Mouse (Mus musculus): ENCODE results near the gene Zfp689. TPM values are rescaled to one million over a fixed set of nuclear protein-coding genes. Genes with fewer than 3 reads are reported as not detected.
"Not testable (repeated sequence)": the region's sequence is repeated elsewhere in the genome, so short reads cannot be mapped to it uniquely, and the experiment has no call there.

Zfp689 gene
- polyA plus RNA-seq, 1 experiment from 2014 or later = 16.3 TPM

DNA sequence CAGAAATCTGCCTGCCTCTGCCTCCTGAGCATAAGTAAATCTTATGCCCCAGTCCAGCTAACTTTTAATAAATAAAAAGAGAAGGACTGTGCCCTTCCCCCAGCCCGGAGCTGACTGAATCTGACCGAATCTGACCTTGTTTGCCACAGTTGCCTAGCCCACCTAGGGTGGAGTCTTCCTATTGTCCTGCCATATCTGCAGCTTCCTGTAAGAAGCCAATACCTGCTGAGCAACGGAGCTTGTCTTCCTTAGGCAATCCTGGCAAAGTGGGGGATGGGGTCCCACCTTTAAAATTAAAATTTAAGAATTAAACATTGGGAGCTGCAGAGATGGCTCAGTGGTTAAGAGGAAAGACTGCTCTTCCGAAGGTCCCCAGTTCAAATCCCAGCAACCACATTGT lies 17.6 kb upstream of the Zfp689 start:
- Histone ChIP-seq H3K36me3 (peaks cover 39% of the 10 kb centered on the region), H3K4me3 (replicated peaks) (no peak overlapping the region), H3K9ac (replicated peaks) (no peak overlapping the region), H3K27ac (no peak overlapping the region), H3K9me3 (no peaks in the 10 kb centered on the region), H3K4me2 (replicated peaks) (no peak overlapping the region), H3K27me3 (no peaks in the 10 kb centered on the region), H3K4me1 (replicated peaks) (peaks cover 11% of the 10 kb centered on the region)
- ATAC-seq = no peak
- 96% methylated on average over 4 of the region's 4 CpGs for WGBS

DNA sequence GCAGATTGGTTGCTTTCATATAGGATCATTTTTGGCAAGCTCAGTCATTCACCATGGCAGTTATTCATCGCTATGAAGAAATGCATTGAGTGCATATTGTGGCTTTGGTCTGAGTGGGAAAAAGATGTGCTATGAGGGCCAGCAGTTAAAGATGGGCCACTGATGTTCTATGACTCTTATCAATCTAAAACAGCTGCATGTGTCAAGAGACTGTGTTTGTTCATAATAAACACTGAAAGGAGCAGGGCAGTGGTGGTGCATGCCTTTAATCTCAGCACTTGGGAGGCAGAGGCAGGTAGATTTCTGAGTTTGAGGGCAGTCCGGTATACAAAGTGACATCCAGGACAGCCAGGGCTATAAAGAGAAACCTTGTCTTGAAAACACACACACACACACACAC lies 16.7 kb upstream of the Zfp689 start:
- 96% methylated on average over 2 of the region's 2 CpGs for WGBS
- not testable (repeated sequence) for H3K4me3 ChIP-seq (replicated peaks); H3K9me3 ChIP-seq; H3K4me2 ChIP-seq (replicated peaks); H3K27me3 ChIP-seq; ATAC-seq; H3K27ac ChIP-seq; H3K9ac ChIP-seq (replicated peaks)
- H3K36me3 ChIP-seq = peaks cover 45% of the 10 kb centered on the region
- peaks cover 11% of the 10 kb centered on the region for H3K4me1 ChIP-seq (replicated peaks)

DNA sequence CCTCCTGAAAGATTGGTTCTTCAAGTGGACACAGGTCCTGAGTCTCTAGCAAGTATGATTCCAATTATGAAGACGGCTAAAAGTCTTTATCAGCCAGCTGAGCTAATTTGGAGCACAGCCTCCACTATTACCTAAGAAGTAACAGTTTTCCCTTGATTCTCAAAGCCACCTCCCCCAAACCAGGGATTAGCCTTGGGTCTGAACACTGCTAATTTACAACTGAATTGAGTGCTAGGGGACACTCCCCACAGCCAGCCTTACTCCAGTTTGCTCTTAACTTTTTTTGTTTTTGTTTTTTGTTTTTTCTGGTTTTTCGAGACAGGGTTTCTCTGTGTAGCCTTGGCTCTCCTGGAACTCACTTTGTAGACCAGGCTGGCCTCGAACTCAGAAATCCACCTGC lies 16.2 kb upstream of the Zfp689 start:
- H3K4me2 ChIP-seq (replicated peaks) = no peak overlapping the region
- no peak for ATAC-seq
- H3K9me3 ChIP-seq = no peaks in the 10 kb centered on the region
- H3K36me3 ChIP-seq = peaks cover 49% of the 10 kb centered on the region
- H3K27ac ChIP-seq = no peak overlapping the region
- H3K4me1 ChIP-seq (replicated peaks) = peaks cover 11% of the 10 kb centered on the region
- no peaks in the 10 kb centered on the region for H3K27me3 ChIP-seq
- H3K9ac ChIP-seq (replicated peaks) = no peak overlapping the region
- H3K4me3 ChIP-seq (replicated peaks) = no peak overlapping the region
- 93% methylated on average over 3 of the region's 3 CpGs for WGBS

DNA sequence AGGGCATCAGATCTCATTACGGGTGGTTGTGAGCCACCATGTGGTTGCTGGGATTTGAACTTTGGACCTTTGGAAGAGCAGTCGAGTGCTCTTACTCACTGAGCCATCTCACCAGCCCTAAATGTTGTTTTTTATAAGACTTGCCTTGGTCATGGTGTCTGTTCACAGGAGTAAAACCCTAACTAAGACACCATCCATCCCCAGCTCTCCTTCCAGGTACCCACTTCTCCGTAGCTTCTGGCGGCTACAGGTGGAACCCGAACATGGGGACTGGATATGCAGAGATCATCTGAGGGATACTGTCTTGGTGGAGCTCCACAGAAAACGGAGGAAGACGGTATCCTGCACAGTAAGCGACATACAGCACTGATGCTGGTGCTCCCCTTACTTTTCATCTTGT lies 10.4 kb upstream of the Zfp689 start, which contains the start of gene Prr14:
TSS of gene Prr14 (plus strand) at position 301 of the 400 bp plus-strand sequence.
- not testable (repeated sequence) for H3K4me3 ChIP-seq (replicated peaks); H3K27ac ChIP-seq; ATAC-seq; H3K9ac ChIP-seq (replicated peaks); H3K27me3 ChIP-seq; H3K9me3 ChIP-seq; H3K4me1 ChIP-seq (replicated peaks); H3K4me2 ChIP-seq (replicated peaks)
- WGBS = 96% methylated on average over 8 of the region's 8 CpGs
- peaks cover 54% of the 10 kb centered on the region for H3K36me3 ChIP-seq

DNA sequence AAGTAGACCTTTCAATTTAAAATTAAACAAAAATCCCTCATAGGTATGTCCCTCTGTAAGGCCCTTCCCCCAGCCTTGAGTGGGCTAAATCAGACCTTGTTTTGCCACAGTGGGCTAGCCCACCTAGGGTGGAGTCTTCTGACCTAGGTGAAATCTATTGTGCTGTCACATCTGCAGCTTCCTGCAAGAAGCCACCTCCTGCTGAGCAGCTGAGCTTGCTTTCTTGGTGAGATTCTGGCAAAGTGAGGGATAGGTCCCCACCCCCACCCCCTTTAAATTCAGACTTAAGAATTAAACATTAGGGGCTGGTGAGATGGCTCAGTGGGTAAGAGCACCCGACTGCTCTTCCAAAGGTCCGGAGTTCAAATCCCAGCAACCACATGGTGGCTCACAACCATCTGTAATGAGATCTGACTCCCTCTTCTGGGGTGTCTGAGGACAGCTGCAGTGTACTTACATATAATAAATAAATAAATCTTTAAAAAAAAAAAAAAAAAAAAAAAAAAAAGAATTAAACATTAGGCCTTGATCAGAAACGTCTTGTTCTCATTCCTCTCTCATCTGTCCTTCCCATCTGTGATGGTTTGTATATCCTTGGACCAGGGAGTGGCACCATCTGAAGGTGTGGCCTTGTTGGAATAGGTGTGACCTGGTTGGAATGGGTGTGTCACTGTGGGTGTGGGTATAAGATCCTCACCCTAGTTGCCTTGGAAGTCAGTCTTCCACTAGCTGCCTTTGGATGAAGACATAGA lies 9.6 kb upstream of the Zfp689 start:
- H3K4me1 ChIP-seq (replicated peaks); H3K9me3 ChIP-seq; ATAC-seq; H3K27me3 ChIP-seq; H3K4me3 ChIP-seq (replicated peaks); H3K27ac ChIP-seq; H3K4me2 ChIP-seq (replicated peaks); H3K9ac ChIP-seq (replicated peaks): not testable (repeated sequence)
- 84% methylated on average over 3 of the region's 3 CpGs for WGBS
- peaks cover 54% of the 10 kb centered on the region for H3K36me3 ChIP-seq

DNA sequence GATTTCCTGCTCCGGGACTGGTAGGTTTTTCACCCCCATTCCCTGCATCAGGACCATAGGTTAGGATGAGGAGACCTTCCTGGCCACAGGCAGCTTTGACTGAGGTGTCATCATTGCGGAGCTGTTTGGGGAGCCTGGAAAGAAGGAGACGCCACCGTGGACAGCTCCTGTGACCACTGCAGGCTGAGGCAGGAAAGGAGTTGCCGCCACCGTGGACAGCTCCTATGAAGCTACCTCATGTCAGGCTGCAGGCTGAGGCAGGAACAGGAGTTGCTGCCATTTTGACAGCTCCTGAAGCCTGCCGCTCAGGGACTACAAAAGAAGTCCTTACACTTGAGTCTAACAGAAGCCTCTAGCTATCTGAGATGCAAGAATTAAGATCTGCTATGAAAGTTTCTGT lies 5.9 kb upstream of the Zfp689 start:
- no peak overlapping the region for H3K27ac ChIP-seq
- H3K4me1 ChIP-seq (replicated peaks) = peaks cover 36% of the 10 kb centered on the region
- no peak overlapping the region for H3K4me2 ChIP-seq (replicated peaks)
- no peaks in the 10 kb centered on the region for H3K9me3 ChIP-seq
- peaks cover 52% of the 10 kb centered on the region for H3K36me3 ChIP-seq
- no peak overlapping the region for H3K9ac ChIP-seq (replicated peaks)
- H3K27me3 ChIP-seq = no peaks in the 10 kb centered on the region
- H3K4me3 ChIP-seq (replicated peaks) = no peak overlapping the region
- no peak for ATAC-seq
- WGBS = 99% methylated on average over 7 of the region's 7 CpGs

DNA sequence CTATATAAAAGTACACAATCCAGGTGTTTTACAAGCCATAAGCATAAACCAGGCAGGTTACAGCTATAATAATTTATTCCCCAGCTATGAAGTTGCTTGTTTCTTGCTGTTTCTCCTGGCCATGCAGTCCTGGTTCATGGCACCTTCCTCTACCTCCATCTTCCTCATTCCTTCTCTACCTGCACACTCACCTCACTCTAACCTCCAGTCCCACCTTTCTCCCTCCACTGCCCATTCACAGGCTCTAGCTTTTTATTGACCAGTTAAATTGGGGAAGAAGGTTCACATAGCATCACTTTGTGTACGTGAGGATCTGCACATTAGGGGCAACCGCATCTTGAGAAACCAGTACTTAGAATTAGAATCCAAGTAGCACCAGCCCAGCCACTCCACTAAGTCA lies 4.1 kb upstream of the Zfp689 start:
- H3K9ac ChIP-seq (replicated peaks) = peak overlapping the region; percentile 7; the same call in 1 of the 2 replicates
- no peaks in the 10 kb centered on the region for H3K27me3 ChIP-seq
- 99% methylated on average over 2 of the region's 2 CpGs for WGBS
- no peak overlapping the region for H3K4me2 ChIP-seq (replicated peaks)
- H3K27ac ChIP-seq = no peak overlapping the region
- H3K9me3 ChIP-seq = no peaks in the 10 kb centered on the region
- H3K4me1 ChIP-seq (replicated peaks) = peaks cover 42% of the 10 kb centered on the region
- H3K4me3 ChIP-seq (replicated peaks) = no peak overlapping the region
- peaks cover 44% of the 10 kb centered on the region for H3K36me3 ChIP-seq
- ATAC-seq = no peak

DNA sequence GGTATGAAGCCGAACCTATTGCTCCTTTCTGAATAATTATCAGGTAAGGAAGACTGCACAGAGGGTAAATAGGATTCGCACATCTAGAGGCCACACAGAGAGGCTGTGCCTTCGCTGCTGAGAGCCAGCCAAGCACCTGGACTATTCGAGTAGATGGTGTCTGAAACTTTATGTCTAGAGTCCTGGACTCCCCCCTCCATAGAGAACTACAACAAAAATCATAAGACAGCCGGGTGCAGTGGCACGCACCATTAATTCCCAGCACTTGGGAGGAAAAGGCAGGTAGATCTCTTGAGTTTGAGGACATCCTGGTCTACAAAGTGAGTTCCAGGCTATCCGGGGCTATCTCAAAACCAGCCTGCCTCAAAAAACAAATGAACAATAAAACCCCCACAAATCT lies 1.0 kb upstream of the Zfp689 start:
- ATAC-seq = no peak
- 80% methylated on average over 7 of the region's 7 CpGs for WGBS
- Histone ChIP-seq H3K4me2 (replicated peaks) (peak overlapping the region; percentile 87), H3K4me1 (replicated peaks) (peaks cover 52% of the 10 kb centered on the region), H3K4me3 (replicated peaks) (peak overlapping the region; percentile 90), H3K36me3 (peaks cover 38% of the 10 kb centered on the region), H3K27me3 (no peaks in the 10 kb centered on the region), H3K9me3 (no peaks in the 10 kb centered on the region), H3K27ac (peak overlapping the region; percentile 96; the same call in 1 of the 2 replicates), H3K9ac (replicated peaks) (peak overlapping the region; percentile 75)

DNA sequence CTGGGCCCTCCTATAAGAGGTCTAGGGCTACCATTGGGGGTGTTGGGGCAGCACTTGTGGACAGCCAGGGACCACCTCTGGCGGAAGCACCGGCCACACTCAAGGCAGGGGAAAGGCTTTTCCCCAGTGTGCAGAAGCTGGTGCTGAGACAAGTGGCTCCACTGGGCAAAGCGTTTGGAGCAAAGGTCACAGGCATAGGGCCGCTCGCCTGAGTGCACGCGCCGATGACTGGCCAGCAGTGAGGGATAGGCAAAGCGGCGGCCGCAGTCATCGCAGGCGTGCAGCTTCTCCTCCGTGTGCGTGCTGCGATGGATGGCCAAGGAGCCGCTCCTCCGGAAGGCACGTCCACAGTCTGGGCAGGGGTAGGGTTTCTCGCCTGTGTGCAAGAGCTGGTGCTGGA lies 5.0 kb downstream of the Zfp689 start:
- no peaks in the 10 kb centered on the region for H3K27me3 ChIP-seq
- ATAC-seq = no peak
- no peak overlapping the region for H3K4me2 ChIP-seq (replicated peaks)
- WGBS = 92% methylated on average over 20 of the region's 20 CpGs
- H3K4me1 ChIP-seq (replicated peaks) = peaks cover 11% of the 10 kb centered on the region
- no peak overlapping the region for H3K27ac ChIP-seq
- H3K9me3 ChIP-seq = no peaks in the 10 kb centered on the region
- no peak overlapping the region for H3K4me3 ChIP-seq (replicated peaks)
- H3K36me3 ChIP-seq = peaks cover 54% of the 10 kb centered on the region
- no peak overlapping the region for H3K9ac ChIP-seq (replicated peaks)

DNA sequence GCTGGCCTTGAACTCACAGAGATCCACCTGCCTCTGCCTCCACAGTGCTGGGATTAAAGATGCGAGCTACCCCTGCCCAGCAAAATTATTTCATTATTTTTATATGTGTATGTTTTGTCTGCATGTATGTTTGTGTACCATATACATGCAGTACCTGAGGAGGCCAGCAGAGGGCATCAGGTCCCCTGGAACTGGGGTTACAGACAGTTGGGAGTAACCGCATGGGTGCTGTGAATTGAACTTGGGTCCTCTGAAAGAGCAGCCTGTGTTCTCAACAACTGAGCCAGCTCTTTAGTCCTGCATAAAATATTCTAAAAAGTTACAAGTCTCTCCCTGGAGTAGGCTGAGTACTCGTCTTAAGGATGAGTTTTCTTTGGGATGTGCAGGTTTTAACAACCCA lies 11.2 kb downstream of the Zfp689 start:
- no peak overlapping the region for H3K27ac ChIP-seq
- no peak for ATAC-seq
- 90% methylated on average over 3 of the region's 3 CpGs for WGBS
- H3K9me3 ChIP-seq = peaks cover 9% of the 10 kb centered on the region; the same call in 1 of the 2 replicates
- H3K9ac ChIP-seq (replicated peaks) = no peak overlapping the region
- H3K4me1 ChIP-seq (replicated peaks) = no peaks in the 10 kb centered on the region
- H3K27me3 ChIP-seq = no peaks in the 10 kb centered on the region
- no peak overlapping the region for H3K4me2 ChIP-seq (replicated peaks)
- peaks cover 18% of the 10 kb centered on the region for H3K36me3 ChIP-seq
- H3K4me3 ChIP-seq (replicated peaks) = no peak overlapping the region

DNA sequence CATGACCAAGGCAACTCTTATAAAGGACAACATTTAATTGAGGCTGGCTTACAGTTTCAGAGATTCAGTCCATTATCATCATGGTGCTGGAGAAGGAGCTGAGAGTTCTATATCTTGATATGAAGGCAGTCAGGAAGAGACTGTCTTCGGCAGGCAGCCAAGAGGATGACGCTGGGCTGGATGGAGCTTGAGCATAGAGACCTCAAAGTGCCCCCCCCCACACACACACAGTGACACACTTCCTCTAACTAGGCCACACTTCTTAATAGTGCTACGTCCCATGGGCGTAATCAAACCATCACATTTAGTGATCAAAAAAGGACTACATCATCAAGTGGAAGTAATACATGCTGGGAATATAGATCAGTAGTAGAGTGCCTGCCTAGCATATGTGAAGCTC lies 13.8 kb downstream of the Zfp689 start:
- Histone ChIP-seq H3K9me3 (peaks cover 9% of the 10 kb centered on the region; the same call in 1 of the 2 replicates), H3K4me3 (replicated peaks) (no peak overlapping the region), H3K27me3 (no peaks in the 10 kb centered on the region), H3K36me3 (no peaks in the 10 kb centered on the region), H3K4me1 (replicated peaks) (no peaks in the 10 kb centered on the region), H3K4me2 (replicated peaks) (no peak overlapping the region), H3K9ac (replicated peaks) (no peak overlapping the region), H3K27ac (no peak overlapping the region)
- ATAC-seq = no peak
- 91% methylated on average over 4 of the region's 4 CpGs for WGBS

DNA sequence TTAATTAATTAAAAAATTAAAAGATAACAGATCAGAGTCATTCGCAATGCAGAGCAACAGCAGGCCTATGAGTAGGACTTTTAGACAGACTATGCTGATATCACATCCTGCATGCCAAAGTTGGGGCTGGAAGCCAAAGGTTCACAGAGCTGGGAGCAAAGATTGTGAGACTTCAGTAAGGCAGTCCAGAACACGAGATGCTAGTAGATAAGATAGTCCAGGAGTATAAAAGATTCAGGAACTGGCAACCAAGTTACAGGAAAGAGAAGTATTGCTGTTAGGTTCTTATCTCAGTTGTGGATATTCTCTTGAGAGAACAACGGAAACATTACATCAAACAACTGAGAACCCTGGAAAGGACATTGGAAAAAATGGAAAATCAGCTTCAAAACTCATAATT lies 22.6 kb downstream of the Zfp689 start:
- no peak overlapping the region for H3K9ac ChIP-seq (replicated peaks)
- H3K36me3 ChIP-seq = no peaks in the 10 kb centered on the region
- H3K4me2 ChIP-seq (replicated peaks) = no peak overlapping the region
- no peaks in the 10 kb centered on the region for H3K9me3 ChIP-seq
- 76% methylated on average over 3 of the region's 3 CpGs for WGBS
- no peak overlapping the region for H3K4me3 ChIP-seq (replicated peaks)
- no peak overlapping the region for H3K27ac ChIP-seq
- peaks cover 12% of the 10 kb centered on the region for H3K27me3 ChIP-seq
- peaks cover 7% of the 10 kb centered on the region for H3K4me1 ChIP-seq (replicated peaks)
- no peak for ATAC-seq

DNA sequence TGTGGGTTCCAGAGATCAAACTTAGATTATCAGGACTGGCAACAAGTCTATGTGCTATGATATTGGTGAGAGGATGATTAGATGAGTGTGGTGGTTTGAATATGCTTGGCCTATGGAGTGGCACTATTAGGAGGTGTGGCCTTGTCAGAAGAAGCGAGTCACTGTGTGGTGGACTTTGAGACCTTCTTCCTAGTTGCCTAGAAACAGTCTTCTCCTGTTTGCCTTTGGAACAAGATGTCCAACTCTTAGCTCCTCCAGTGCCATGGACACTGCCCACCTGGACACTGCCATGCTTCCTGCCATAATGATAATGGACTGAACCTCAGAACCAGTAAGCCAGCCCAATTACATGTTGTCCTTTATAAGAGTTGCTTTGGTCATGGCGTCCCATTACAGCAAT lies 23.0 kb downstream of the Zfp689 start:
- H3K9ac ChIP-seq (replicated peaks) = no peak overlapping the region
- H3K36me3 ChIP-seq = no peaks in the 10 kb centered on the region
- no peak overlapping the region for H3K4me2 ChIP-seq (replicated peaks)
- peaks cover 12% of the 10 kb centered on the region for H3K27me3 ChIP-seq
- H3K4me3 ChIP-seq (replicated peaks) = no peak overlapping the region
- H3K9me3 ChIP-seq = no peaks in the 10 kb centered on the region
- no peak overlapping the region for H3K27ac ChIP-seq
- peaks cover 12% of the 10 kb centered on the region for H3K4me1 ChIP-seq (replicated peaks)
- 90% methylated on average over 2 of the region's 2 CpGs for WGBS
- ATAC-seq = no peak

All from midbrain, embryonic 13.5 days (tissue).